Mouse (Mus musculus): ENCODE data around the gene Nfib.

DNA sequence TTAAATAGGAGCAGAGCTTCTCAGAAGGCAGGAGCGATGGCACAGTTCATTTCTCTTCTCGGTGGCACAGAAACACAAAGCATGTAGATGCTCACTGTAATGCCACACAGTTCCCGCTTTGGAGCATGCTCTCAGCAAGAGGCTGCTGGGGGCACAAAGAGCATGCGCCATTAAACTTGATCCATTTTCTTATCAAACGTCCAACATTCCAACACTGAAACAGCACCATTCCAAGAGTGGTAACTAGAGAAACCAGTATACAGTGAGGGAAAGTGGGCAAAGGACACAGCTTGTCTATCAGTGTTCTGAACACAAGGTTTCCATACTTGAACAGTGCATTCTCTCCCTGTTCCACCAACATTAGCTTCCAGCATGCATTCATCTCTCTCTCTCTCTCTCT, 206.3 kb downstream of the Nfib start:
- no peak for TF ChIP-seq CTCF (IDR thresholded peaks at IDR 0.05; ENCODE audit: low read depth, low read length)
- TF ChIP-seq POLR2A (IDR thresholded peaks at IDR 0.05; ENCODE audit: extremely low read depth, insufficient read depth, low read length) = no peak

Data from liver, adult 2 months (tissue).